Mouse (Mus musculus) 3T3-L1 (cell line): Measurements from ENCODE around the gene Hunk.

Source experiments
- DNase-seq: peaks from one replicate; pipeline ENCODE4 v3.0.0-alpha.2; 2015; ENCODE audit warnings: low read depth, low spot score

Hunk gene

GRCm38 (mm10) chr16:90505252-90505651 is 119.4 kb downstream of the Hunk start:
- DNase-seq = no peak

- DNase-seq = no peak
These were observed 119.9 kb downstream of the Hunk start for GRCm38 (mm10) chr16:90505680-90506079.

- DNase-seq = no peak
These were observed 125.9 kb downstream of the Hunk start for GRCm38 (mm10) chr16:90511551-90512296.

DNA sequence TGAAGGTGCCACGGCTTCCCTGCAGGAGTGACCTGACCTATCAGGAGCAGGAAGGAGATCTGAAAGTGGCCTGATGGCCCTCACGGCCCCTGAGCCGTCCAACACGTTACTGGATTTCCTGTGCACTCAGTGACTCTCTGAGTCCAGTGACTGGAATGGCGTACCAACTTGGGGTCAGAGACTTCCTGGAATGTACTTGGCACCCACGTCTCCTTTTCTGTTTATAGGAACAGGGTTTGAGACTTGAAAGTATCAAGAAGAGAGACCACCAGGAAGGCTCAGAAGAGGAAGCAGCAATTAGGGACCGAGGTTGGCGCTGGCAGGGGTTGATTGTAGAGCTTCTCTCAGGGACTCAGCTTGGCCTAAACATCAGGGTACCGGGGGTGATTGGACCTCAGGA is 131.2 kb downstream of the Hunk start:
- no peak for DNase-seq

GRCm38 (mm10) chr16:90518232-90518631 is 132.4 kb downstream of the Hunk start:
- DNase-seq = no peak

GRCm38 (mm10) chr16:90518732-90519295 is 133.0 kb downstream of the Hunk start:
- no peak for DNase-seq

DNA sequence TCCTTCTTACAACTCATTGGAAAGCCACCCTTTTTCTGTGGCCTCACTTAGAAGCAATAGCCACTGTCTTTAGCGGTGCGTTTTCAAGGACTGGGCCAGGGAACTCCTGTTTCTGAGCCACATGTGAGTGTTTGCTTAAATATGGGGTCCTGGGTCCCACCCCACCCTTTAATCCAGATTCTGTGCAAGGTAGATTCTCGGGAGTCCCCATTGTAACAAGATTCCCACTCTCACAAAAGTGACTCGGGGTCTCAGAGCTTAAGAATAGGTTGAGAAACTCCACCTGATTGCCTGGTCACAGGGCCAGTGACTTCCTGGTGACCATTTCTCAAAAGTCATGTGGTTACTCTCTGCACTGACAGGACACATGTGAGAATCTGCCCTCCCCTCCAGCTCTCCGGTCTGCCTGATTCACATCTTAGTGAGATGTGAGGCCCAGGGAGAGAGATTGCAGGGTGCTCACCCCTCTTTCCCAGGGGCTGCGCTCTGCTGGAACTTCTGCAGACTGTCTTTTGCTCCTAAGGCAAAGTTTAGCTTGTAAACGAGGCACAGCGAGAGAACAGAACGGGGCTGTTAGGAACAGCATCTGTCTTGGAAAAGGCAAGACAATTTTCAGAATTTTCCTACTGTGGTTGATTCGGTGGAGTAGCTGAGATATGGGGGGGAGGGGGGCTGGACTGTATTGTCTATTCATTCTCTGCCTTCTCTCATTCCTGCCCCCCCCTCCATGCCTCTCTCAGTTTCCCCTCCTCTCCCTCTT is 135.6 kb downstream of the Hunk start:
- DNase-seq = no peak

- DNase-seq = no peak
These were observed 136.1 kb downstream of the Hunk start for GRCm38 (mm10) chr16:90521951-90522255.

DNA sequence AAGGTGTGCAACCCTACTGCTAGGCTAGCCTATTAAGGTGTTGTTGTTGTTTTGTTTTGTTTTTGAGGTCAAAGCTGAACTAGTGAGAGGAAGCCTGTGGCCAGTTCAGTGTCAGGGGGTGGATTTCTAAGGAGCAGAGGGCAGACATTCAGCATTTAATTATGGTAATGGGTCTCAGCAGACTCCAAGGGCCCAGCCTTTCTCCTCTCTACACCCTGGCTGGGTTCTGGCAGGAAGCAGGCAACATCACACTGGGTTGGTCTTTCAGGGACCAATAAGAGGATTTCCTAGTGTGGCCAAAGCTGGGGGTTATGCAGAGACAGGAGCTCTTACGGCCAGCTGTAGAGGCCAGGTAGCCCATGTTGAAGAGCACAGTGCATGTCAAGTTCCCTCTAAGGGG is 136.8 kb downstream of the Hunk start:
- no peak for DNase-seq

DNA sequence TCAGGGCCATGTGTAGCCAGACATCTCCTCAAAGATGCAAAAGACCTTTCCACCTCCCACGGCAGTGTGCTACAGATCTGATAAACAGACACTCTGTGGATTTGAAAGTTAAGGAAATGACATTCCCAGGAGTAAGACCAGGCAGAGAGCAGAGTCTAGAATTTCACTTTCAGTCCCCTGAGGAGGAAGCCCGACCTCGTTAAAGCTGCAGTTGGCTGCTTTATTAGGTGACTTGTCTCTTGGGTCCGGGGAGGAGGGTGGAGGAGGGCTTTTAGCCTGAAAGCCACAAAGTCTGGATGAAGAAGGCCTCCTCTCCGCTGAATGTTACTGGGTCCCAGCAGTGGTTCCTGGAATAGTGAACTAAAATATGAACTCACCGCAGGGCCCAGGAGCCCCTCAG is 137.6 kb downstream of the Hunk start:
- no peak for DNase-seq

DNA sequence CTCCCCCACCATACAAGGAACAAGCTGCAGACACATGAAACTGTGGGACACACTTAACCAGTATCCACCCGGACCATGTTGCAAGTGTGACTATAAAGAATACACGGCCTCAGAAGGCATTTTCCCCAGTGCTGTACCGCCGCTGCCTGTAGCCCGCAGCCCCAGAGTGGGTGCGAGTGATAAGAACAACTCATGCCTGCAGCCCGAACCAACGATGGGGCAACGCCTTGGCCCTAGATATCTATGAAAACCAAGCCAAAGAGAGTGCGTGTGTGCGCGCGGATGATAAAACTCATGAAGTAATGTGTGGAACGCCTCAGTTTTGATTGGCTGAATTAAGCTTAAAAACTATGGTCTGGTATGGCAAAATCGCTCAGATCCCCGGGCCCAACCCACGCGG is 138.1 kb downstream of the Hunk start:
- DNase-seq = no peak

DNA sequence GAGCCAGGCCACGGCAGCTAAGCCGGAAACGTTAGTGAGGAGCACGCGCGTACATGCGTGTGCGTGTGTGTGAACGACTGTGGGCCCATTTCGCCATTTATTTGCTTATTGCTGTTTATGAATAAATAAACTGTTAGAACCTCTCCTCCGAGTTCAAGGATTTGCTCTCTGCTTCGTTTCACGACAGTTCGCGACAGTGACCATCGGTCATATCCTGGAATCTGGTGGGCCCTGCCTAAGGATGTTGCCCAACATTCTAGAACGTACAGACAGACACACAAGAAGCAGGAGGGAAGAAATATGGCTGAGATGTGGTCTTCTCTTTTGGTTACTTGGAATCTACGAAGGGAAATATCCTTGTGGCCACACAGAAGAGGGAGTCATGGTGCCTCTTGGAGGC is 138.6 kb downstream of the Hunk start:
- no peak for DNase-seq

DNA sequence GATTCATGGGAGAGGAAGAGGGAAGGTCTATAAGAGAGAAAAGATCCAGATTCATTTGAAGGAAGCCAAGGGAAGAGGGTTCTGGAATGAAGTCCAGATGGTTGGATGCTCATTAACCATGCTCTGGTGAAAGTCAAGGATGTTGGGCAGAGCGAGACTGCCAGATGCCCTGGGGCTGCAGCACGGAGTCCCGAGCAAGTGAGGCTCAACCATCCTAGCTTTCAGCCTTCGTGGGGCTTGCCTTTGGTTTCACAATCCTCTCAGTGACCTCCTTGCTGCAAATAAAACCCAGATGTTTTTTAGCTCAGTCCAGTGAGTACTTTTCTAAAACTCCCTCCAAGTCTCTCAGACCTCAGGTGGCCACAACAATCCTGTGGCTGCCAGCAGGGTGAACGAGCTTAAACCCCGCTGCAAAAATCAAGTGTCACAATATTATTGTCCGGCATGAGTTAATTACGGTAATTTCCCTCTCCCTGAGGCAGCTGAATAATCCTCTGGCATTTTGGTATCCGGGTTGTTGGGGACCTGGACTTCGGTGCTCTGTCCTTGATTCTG is 147.4 kb downstream of the Hunk start:
- DNase-seq = peak; percentile 79

- DNase-seq = no peak
These were observed 148.8 kb downstream of the Hunk start for GRCm38 (mm10) chr16:90534591-90534990.

- DNase-seq = no peak
These were observed 153.1 kb downstream of the Hunk start for GRCm38 (mm10) chr16:90538926-90539325.

GRCm38 (mm10) chr16:90541191-90541590 is 155.4 kb downstream of the Hunk start:
- DNase-seq = no peak

GRCm38 (mm10) chr16:90542383-90542782 is 156.6 kb downstream of the Hunk start:
- no peak for DNase-seq

- no peak for DNase-seq
These were observed 158.4 kb downstream of the Hunk start for GRCm38 (mm10) chr16:90544175-90544574.

DNA sequence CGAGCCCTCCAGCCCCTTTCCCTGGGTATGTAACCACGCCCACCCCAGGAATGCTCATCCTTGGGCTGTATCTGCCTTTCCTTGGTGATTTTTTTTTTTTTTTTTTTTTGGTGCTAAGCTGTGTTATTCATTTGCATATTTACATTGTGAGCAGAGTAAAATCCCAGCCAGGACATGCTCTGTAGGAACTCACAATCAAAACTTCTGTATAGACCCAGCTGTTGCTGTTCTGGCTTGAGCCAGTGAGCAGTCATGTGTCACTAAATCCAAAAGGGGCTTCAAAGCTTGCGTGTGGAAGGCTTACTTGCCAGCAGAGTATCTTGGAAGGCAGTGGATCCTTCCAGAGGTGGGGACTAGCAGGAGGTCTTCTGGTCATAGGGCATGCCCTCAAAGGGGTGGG is 159.7 kb downstream of the Hunk start:
- no peak for DNase-seq

- no peak for DNase-seq
These were observed 160.8 kb downstream of the Hunk start for GRCm38 (mm10) chr16:90546591-90546990.

DNA sequence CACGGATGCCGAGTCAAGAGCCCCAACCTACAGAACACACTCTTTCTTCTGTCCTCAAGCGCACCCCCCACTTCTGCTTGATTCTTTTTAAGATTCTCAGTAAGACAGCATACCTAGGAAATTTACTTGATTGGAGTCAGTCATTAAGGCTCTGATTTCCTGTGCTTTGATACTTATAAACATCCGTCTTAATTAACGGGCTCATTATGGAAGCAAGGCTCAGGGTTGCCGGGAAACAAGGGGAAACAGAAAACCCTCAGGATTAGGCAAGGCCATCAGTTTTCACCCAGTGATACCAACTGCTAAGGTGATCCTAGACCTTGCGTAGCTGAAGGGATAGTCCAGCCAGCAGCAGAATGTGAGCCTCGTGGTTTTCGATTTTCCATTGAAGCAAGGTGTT is 162.2 kb downstream of the Hunk start:
- no peak for DNase-seq
